Mouse (Mus musculus): ENCODE measurements around the gene Mphosph9.

Gene Mphosph9

GRCm38 (mm10) chr5:124213588-124214469, 113.9 kb downstream of the Mphosph9 start:
- DNase-seq (ENCODE audit: low spot score): peak; percentile 44

- DNase-seq (ENCODE audit: low spot score): no peak
Observed at GRCm38 (mm10) chr5:124211669-124212068, 116.1 kb downstream of the Mphosph9 start.

GRCm38 (mm10) chr5:124211234-124211633, 116.5 kb downstream of the Mphosph9 start:
- peak; percentile 77 for DNase-seq (ENCODE audit: low spot score)

- DNase-seq (ENCODE audit: low spot score): no peak
Observed at GRCm38 (mm10) chr5:124210281-124211016, 117.3 kb downstream of the Mphosph9 start.

- no peak for DNase-seq (ENCODE audit: low spot score)
Observed at GRCm38 (mm10) chr5:124209850-124210249, 117.9 kb downstream of the Mphosph9 start.

- no peak for DNase-seq (ENCODE audit: low spot score)
Observed at GRCm38 (mm10) chr5:124208030-124208429, 119.7 kb downstream of the Mphosph9 start.

- no peak for DNase-seq (ENCODE audit: low spot score)
Observed at GRCm38 (mm10) chr5:124206481-124207038, 121.2 kb downstream of the Mphosph9 start.

GRCm38 (mm10) chr5:124205809-124206380, 121.9 kb downstream of the Mphosph9 start:
- no peak for DNase-seq (ENCODE audit: low spot score)

GRCm38 (mm10) chr5:124205211-124205610, 122.6 kb downstream of the Mphosph9 start:
- no peak for DNase-seq (ENCODE audit: low spot score)

GRCm38 (mm10) chr5:124204127-124204794, 123.5 kb downstream of the Mphosph9 start:
- DNase-seq (ENCODE audit: low spot score): no peak

- DNase-seq (ENCODE audit: low spot score): no peak
Observed at GRCm38 (mm10) chr5:124203251-124203650, 124.5 kb downstream of the Mphosph9 start.

- DNase-seq (ENCODE audit: low spot score): no peak
Observed at GRCm38 (mm10) chr5:124202071-124202470, 125.7 kb downstream of the Mphosph9 start.

- DNase-seq (ENCODE audit: low spot score): no peak
Observed at GRCm38 (mm10) chr5:124201564-124201963, 126.2 kb downstream of the Mphosph9 start.
